Comparison of ENCODE assay signal across 8 mouse cellular contexts in the genomic region with DNA sequence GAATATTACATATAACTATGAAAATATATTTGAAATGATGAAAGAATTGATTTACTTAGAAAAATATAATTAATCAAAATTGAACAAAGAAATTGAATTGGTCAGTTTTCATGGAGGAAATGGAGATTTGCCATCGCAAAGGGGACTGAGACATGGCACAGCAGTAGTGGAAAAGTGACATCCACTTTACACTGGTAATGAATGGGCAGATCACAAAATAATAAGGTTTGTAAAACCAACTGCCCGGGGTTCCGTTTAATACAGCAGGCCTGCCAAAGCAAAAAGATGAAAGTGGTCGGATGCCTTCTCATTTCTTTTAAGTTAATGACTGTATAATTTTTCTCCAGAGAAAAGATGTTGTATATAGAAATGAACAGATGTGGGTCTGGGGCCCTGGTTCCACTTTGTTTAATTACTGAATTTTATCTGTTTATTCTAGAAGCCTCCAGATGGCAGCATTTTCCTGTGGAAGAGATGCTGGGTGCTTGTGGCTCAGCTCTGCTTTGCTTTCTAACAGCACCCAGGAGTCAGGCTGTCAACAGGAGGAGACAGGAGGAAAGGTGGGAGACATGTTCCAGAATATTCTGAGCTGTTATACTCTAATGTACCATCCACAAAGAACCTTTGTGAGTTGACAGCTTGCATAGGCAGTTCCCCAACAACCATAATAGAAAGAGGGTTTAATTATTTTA.
DNase-seq lines count a peak whose midpoint lies in the region; ATAC-seq and TF ChIP-seq lines count a peak whose summit lies in the region.
"Had no signal": no experiment of that assay in that cellular context is flagged by ENCODE, and none has a peak within 500 bp of the region (broad histone marks: within the 10 kb centered on the region; RNA-seq: fewer than 3 reads in every experiment).

No protein-coding gene starts in this region.

- DNase-seq in A20 (ENCODE audit: low read depth, low spot score) = peak; percentile 64
- DNase-seq in MEL-GATA-1-ER (ENCODE audit: extremely low read depth, low read depth) = peak; percentile 8
- DNase-seq in cerebellum, postnatal 36 days = peak; percentile 45 to 70
- DNase-seq in heart, postnatal 36 days = peak; percentile 12 to 13
- DNase-seq in layer of hippocampus, adult 2 months (ENCODE audit: low spot score in 2 of 2) = peak; percentile 49 to 71

- TF ChIP-seq CTCF in layer of hippocampus, adult 2 months (conservative IDR thresholded peaks at IDR 0.05) = peak; percentile 85

- WGBS in midbrain, embryonic 13.5 days = 63% methylated on average over 4 of the region's 4 CpGs

- H3K9ac ChIP-seq in midbrain, embryonic 13.5 days (replicated peaks) = no peak overlapping the region

- H3K4me2 ChIP-seq in midbrain, embryonic 13.5 days (replicated peaks) = no peak overlapping the region

- no peaks in the 10 kb centered on the region for H3K27me3 ChIP-seq in midbrain, embryonic 13.5 days

- H3K9me3 ChIP-seq in midbrain, embryonic 13.5 days = no peaks in the 10 kb centered on the region

- no peaks in the 10 kb centered on the region for H3K36me3 ChIP-seq in midbrain, embryonic 13.5 days

- intact Hi-C loops in heart, postnatal 36 days (cut with DNase I) = loop anchor here (2.0 to 5.0 kb wide), 2 partner anchors 147 to 801 kb away; no protein-coding TSS in a partner anchor

- no peak overlapping the region for H3K4me3 ChIP-seq in layer of hippocampus, adult 2 months
- no peak overlapping the region for H3K4me3 ChIP-seq in midbrain, embryonic 13.5 days (replicated peaks)
- H3K4me3 ChIP-seq: erythroblast, embryonic 14.5 days had no signal

- H3K4me1 ChIP-seq in midbrain, embryonic 13.5 days (replicated peaks) = no peaks in the 10 kb centered on the region

- ATAC-seq in midbrain, embryonic 13.5 days = peak; percentile 86
- no peak for ATAC-seq in erythroblast, adult 5-6 weeks (replicated peaks; ENCODE audit: low FRiP score, poor library complexity, severe bottlenecking)

- no peak overlapping the region for H3K27ac ChIP-seq in layer of hippocampus, adult 2 months
- no peak overlapping the region for H3K27ac ChIP-seq in midbrain, embryonic 13.5 days

Comparison
In these comparisons a context has a peak if more than half of its experiments do, and no peak if none do; other contexts are left out.
1. DNase-seq: peak in every context shown above with its lines; median percentile 64 in A20; 60 in layer of hippocampus, adult 2 months; 58 in cerebellum, postnatal 36 days; 12 in heart, postnatal 36 days; 8 in MEL-GATA-1-ER.